Mouse (Mus musculus): ENCODE results near the gene Gnb1l. TPM values are rescaled to one million over a fixed set of nuclear protein-coding genes. Genes with fewer than 3 reads are reported as not detected.

Gnb1l gene
- total RNA-seq, 2 experiments from 2014 or later: 6.0 to 6.5 TPM

DNA sequence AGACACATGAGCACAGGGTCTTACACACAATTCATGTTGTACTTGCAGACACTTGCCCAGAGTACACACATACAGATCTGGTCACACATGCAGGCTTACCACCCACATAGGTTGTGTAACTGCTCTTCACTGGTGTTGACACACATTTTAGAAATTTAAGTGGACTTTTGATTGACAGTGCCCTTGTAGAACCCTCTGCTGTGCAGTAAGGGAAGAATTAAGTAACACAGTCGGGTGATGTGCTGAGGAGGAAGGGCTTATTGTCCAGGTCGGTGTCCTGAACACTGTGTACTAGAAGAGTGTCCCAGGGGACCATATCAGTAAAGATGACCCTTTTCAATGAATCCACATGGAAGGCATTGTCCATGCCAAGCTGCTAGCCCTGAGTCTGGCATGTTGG, 95.4 kb downstream of the Gnb1l start:
- DNase-seq (ENCODE audit: extremely low spot score in 1 of 2, low spot score in 2 of 2): no peak
- TF ChIP-seq CTCF (IDR thresholded peaks at IDR 0.05): no peak
- intact Hi-C loops (cut with DNase I): no loop called here
- Histone ChIP-seq H3K4me3 (no peak overlapping the region), H3K27ac (no peak overlapping the region)

DNA sequence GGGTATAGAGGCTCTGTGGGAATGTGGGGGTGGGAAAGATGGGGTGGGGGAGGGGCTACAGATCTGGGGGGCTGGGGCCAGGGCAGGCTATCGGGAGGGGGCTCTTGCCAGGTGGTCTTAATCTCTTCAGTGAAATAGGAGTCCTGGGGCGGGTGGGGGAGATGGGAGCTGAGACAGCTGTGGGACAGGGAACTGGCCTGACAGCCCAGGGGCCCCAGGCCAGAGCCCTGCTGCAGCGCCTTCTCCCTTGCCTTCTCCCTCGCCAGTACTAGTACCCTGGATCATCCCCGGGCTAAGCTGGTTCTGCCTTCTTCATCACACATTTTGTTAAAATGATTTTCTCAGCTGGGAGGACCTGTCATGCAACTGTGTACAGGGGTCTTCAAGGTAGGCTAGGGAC, 97.7 kb downstream of the Gnb1l start:
- Histone ChIP-seq H3K27ac (no peak overlapping the region), H3K4me3 (no peak overlapping the region)
- no peak for DNase-seq (ENCODE audit: extremely low spot score in 1 of 2, low spot score in 2 of 2)
- intact Hi-C loops (cut with DNase I): no loop called here
- no peak for TF ChIP-seq CTCF (IDR thresholded peaks at IDR 0.05)

DNA sequence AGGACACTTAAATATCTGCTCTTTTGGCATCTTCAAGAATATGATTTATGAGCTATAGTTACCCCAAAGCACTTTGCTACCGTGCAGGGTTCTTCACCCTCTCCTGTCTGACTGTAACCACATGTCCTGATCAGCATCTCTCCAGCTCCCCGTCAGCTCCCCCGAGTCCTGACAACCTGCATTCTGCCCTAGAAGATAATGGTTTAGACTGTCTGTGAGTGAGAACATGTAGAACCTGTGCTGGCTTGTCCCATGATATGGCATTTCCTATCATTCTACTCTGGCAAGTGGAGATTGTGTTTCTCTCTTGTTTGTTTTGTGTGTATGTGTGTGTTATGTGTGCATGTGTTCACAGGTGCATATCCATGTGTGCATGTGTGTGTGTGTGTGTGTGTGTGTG, 99.5 kb downstream of the Gnb1l start:
- intact Hi-C loops (cut with DNase I): no loop called here
- TF ChIP-seq CTCF (IDR thresholded peaks at IDR 0.05): no peak
- no peak for DNase-seq (ENCODE audit: extremely low spot score in 1 of 2, low spot score in 2 of 2)
- no peak overlapping the region for H3K27ac ChIP-seq
- no peak overlapping the region for H3K4me3 ChIP-seq

DNA sequence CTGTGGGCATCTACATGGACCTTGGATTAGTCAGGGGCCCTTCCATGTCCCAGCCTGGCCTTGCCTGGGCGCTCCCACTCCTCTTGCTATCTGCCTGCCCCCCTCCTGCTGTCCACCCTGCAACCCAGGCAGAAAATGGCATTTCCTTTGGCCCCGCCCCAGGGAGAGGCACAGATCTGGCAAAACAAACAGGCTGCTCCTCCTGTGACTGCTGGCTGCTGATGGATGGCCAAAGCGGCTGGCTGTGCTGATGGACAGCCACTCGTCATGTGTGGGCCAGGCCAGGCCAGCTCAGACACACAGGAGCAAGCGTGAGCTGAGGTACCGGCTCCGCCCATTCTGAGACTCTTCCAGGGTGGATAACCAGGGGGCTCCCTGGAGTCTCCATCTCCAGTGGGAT, 102.9 kb downstream of the Gnb1l start:
- no peak for TF ChIP-seq CTCF (IDR thresholded peaks at IDR 0.05)
- no peak for DNase-seq (ENCODE audit: extremely low spot score in 1 of 2, low spot score in 2 of 2)
- intact Hi-C loops (cut with DNase I): no loop called here
- Histone ChIP-seq H3K27ac (no peak overlapping the region), H3K4me3 (no peak overlapping the region)

DNA sequence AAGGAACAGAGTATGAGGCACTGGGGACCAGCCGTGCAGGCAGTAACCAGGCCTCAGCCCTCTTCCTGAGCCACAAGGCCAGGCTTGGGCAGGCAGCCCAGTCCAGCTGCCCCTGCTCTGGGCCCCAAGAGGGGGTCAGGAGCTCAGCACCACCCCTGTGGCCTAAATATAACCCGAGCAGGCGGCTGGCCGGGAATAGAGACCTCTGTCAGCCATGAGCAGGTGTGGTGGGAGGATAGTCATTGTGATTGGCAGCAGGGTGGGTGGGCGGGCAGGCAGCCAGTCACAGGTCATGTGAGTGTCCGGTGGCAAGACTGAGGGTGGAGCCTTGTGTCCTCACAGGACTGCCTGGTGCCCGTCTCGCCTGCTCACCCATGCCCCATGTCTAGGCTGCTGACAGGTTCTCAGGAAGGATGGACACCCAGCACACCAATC, 105.8 kb downstream of the Gnb1l start:
- no peak for TF ChIP-seq CTCF (IDR thresholded peaks at IDR 0.05)
- no peak for DNase-seq (ENCODE audit: extremely low spot score in 1 of 2, low spot score in 2 of 2)
- intact Hi-C loops (cut with DNase I): no loop called here
- no peak overlapping the region for H3K4me3 ChIP-seq
- no peak overlapping the region for H3K27ac ChIP-seq

DNA sequence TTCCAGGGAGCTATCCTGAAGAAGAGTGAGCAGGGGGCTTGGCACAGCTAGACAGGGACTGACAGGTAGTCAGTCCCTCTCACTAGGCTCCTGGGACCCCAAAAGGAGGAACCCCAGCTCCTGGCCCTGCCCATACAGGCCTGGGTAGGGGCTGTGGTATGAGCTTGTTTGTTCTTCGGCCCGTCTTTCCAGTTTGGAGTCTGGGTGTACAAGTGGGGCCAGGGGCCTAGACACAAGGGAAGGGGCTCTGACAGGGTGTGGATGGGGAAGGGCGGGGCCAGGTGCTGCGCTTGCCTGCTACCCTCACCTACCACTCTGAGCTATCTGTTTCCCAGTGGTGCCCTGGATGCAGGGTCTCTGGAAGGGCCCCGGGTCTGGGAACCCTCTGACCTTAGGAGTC, 107.2 kb downstream of the Gnb1l start:
- Histone ChIP-seq H3K4me3 (no peak overlapping the region), H3K27ac (no peak overlapping the region)
- no peak for TF ChIP-seq CTCF (IDR thresholded peaks at IDR 0.05)
- no peak for DNase-seq (ENCODE audit: extremely low spot score in 1 of 2, low spot score in 2 of 2)
- intact Hi-C loops (cut with DNase I): no loop called here

GRCm38 (mm10) chr16:18608226-18608625, 109.7 kb downstream of the Gnb1l start:
- Histone ChIP-seq H3K4me3 (no peak overlapping the region), H3K27ac (no peak overlapping the region)
- TF ChIP-seq CTCF (IDR thresholded peaks at IDR 0.05): no peak
- no peak for DNase-seq (ENCODE audit: extremely low spot score in 1 of 2, low spot score in 2 of 2)
- intact Hi-C loops (cut with DNase I): no loop called here

DNA sequence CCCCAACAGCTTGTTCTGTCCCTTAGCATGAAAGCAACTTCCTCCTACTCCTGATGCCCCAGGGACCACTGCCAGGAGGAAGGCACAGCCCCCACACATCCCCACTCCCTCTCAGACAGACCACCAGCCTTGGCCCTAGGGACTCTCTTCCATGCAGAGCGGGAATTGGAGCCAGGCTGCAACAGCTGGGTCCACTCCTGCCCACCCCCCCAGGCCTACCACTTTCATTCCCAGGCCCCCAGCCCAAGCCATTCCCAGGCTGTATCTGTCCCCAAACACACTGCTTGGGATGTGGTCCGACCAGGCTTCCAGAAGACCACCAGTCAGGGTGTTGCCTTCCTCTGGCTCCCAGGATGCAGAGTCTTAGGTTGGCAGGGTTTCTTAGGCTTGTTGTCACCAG, 110.6 kb downstream of the Gnb1l start:
- TF ChIP-seq CTCF (IDR thresholded peaks at IDR 0.05): no peak
- Histone ChIP-seq H3K27ac (no peak overlapping the region), H3K4me3 (no peak overlapping the region)
- intact Hi-C loops (cut with DNase I): no loop called here
- DNase-seq (ENCODE audit: extremely low spot score in 1 of 2, low spot score in 2 of 2): no peak

- TF ChIP-seq CTCF (IDR thresholded peaks at IDR 0.05): no peak
- DNase-seq (ENCODE audit: extremely low spot score in 1 of 2, low spot score in 2 of 2): no peak
- Histone ChIP-seq H3K27ac (no peak overlapping the region), H3K4me3 (no peak overlapping the region)
- intact Hi-C loops (cut with DNase I): loop anchor here (10.0 kb wide), 1 partner anchor 337 kb away; no protein-coding TSS in a partner anchor
Observed at GRCm38 (mm10) chr16:18611752-18612151, 113.2 kb downstream of the Gnb1l start.

DNA sequence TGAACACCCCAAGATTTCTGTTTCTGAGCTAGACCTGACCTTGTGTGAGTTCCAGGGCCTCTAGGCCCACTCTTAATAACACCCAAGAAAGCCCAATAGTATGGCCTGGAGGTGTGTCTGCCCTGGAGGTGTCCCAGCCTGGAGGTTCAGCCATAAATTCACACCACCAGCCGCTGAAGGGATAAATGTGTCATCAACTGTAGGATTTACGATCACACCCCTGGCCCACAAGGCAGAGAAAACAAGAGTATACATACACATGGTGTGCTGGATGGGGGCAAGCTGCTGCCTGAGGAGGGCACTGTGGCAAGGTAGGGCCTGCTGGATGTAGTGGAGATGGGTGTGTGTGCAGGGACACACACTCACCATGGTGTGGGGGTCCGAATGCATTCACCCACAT, 114.8 kb downstream of the Gnb1l start:
- no peak for TF ChIP-seq CTCF (IDR thresholded peaks at IDR 0.05)
- H3K27ac ChIP-seq: no peak overlapping the region
- H3K4me3 ChIP-seq: no peak overlapping the region
- no peak for DNase-seq (ENCODE audit: extremely low spot score in 1 of 2, low spot score in 2 of 2)
- intact Hi-C loops (cut with DNase I): loop anchor here (10.0 kb wide), 1 partner anchor 338 kb away; no protein-coding TSS in a partner anchor

Other genes with a start within 250 kb of the Gnb1l start
- gene Ranbp1, start 250.0 kb upstream of the Gnb1l start, total RNA-seq (2021): 10 to 100 TPM; 87.3 to 92.9 TPM
- not detected for gene Gm49776, start 240.4 kb upstream of the Gnb1l start, total RNA-seq (2021)
- 10 to 100 TPM; 41.1 to 41.8 TPM for gene Dgcr8, start 209.5 kb upstream of the Gnb1l start, total RNA-seq (2021)
- gene Tango2, start 150.6 kb upstream of the Gnb1l start, total RNA-seq (2021): 100 to 1,000 TPM; 154 to 158 TPM
- gene Arvcf, start 150.5 kb upstream of the Gnb1l start, total RNA-seq (2021): 10 to 100 TPM; 39.1 to 50.4 TPM
- 10 to 100 TPM; 18.2 to 22.5 TPM for gene Txnrd2, start 72.3 kb upstream of the Gnb1l start, total RNA-seq (2021)
- gene Comt, start 71.9 kb upstream of the Gnb1l start, total RNA-seq (2021): 10 to 100 TPM; 87.2 to 87.6 TPM
- 10 to 100 TPM in 1 of 2 experiments, 1 to 10 TPM in 1; 7.1 to 10.7 TPM for gene Rtl10, start 188 bp downstream of the Gnb1l start, total RNA-seq (2021)
- gene Tbx1, start 92.0 kb downstream of the Gnb1l start, total RNA-seq (2021): 1 to 10 TPM; 1.1 to 2.0 TPM
- 1 to 10 TPM; 1.1 to 1.8 TPM for gene Gp1bb, start 123.7 kb downstream of the Gnb1l start, total RNA-seq (2021)
- 100 to 1,000 TPM; 260 to 297 TPM for gene Gm49601, start 127.7 kb downstream of the Gnb1l start, total RNA-seq (2021)
- 100 to 1,000 TPM; 801 to 836 TPM for gene Sept5, start 131.2 kb downstream of the Gnb1l start, total RNA-seq (2021)